Comparison of ENCODE assay signal across 17 mouse cellular contexts in the genomic region with DNA sequence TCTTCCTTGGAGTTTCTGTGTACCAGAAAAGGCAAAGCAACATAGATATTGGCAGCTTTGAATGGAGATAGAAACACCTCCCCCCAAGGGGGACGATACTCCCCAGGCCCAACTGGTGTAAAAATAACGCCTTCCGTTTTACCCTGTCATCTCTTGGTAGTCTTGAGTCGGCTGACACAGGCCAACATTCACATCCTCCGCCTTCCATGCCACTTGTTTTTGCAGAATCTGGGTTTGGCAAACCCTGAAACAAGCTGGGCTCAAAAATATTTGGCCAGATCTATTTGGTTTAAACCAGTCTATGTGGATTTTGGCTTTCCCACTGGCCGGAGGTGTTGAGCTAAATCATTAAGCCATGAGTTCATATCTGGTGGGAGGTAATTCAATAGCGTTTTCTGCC. TPM values are rescaled to one million over a fixed set of nuclear protein-coding genes. Genes with fewer than 3 reads are reported as not detected.
DNase-seq lines count a peak whose midpoint lies in the region; ATAC-seq and TF ChIP-seq lines count a peak whose summit lies in the region.
"Had no signal": no experiment of that assay in that cellular context is flagged by ENCODE, and none has a peak within 500 bp of the region (broad histone marks: within the 10 kb centered on the region; RNA-seq: fewer than 3 reads in every experiment).

No protein-coding gene starts in this region.

- no peak for DNase-seq in left cerebral cortex, adult 2 months (ENCODE audit: extremely low spot score in 1 of 2, low spot score in 2 of 2)
- no peak for DNase-seq in left cerebral cortex, postnatal 14 days (ENCODE audit: low spot score in 2 of 2)
- DNase-seq in midbrain, embryonic 10.5 days (ENCODE audit: low spot score), result no peak
- no peak for DNase-seq in gastrocnemius, adult 18-20 months (ENCODE audit: low spot score)
- DNase-seq in lung, adult 2 months, result no peak
- DNase-seq in layer of hippocampus, adult 8-10 months (ENCODE audit: low spot score in 2 of 2), result no peak
- DNase-seq: B cell, adult 2 months; liver, embryonic 13.5 days; lung, postnatal 10 days had no signal

- intact Hi-C loops in left cerebral cortex, adult 2 months (cut with DNase I), result loop anchor here (2.0 kb wide), 1 partner anchor 52 kb away; no protein-coding TSS in a partner anchor
- intact Hi-C loops in left cerebral cortex, postnatal 14 days (cut with DNase I), result loop anchor here (5.0 kb wide), 2 partner anchors 37 to 52 kb away; no protein-coding TSS in a partner anchor

- H3K27ac ChIP-seq in left cerebral cortex, adult 2 months, result peak overlapping the region; percentile 97
- H3K27ac ChIP-seq in forebrain, embryonic 16.5 days (ENCODE audit: low read length), result no peak overlapping the region
- H3K27ac ChIP-seq in midbrain, embryonic 10.5 days (replicated peaks), result no peak overlapping the region
- H3K27ac ChIP-seq in neural tube, embryonic 14.5 days (ENCODE audit: low read depth, low read length), result no peak overlapping the region
- H3K27ac ChIP-seq: embryonic facial prominence, embryonic 15.5 days; heart, embryonic 15.5 days; kidney, postnatal 0 days; liver, embryonic 13.5 days; stomach, embryonic 15.5 days had no signal

- WGBS in forebrain, embryonic 16.5 days, result 70% methylated on average over 7 of the region's 7 CpGs
- 87% methylated on average over 7 of the region's 7 CpGs for WGBS in midbrain, embryonic 10.5 days
- WGBS in neural tube, embryonic 14.5 days, result 72% methylated on average over 7 of the region's 7 CpGs
- 73% methylated on average over 7 of the region's 7 CpGs for WGBS in lung, adult 2 months

- no peak for TF ChIP-seq POLR2A in lung, adult 2 months (IDR thresholded peaks at IDR 0.05; ENCODE audit: borderline replicate concordance, extremely low read depth, low read depth, low read length)

- H3K4me1 ChIP-seq in forebrain, embryonic 16.5 days (replicated peaks; ENCODE audit: control insufficient read depth, insufficient read depth, low read length), result peaks cover 20% of the 10 kb centered on the region
- H3K4me1 ChIP-seq in midbrain, embryonic 10.5 days, result peaks cover 19% of the 10 kb centered on the region
- H3K4me1 ChIP-seq in neural tube, embryonic 14.5 days (ENCODE audit: control insufficient read depth, insufficient read depth, low read length), result peaks cover 19% of the 10 kb centered on the region
- peaks cover 2% of the 10 kb centered on the region; the same call in 1 of the 2 replicates for H3K4me1 ChIP-seq in lung, adult 2 months (ENCODE audit: control insufficient read depth, insufficient read depth, low read length)

- H3K27me3 ChIP-seq in forebrain, embryonic 16.5 days (replicated peaks; ENCODE audit: control insufficient read depth, insufficient read depth, low read length), result no peaks in the 10 kb centered on the region
- peaks cover 33% of the 10 kb centered on the region for H3K27me3 ChIP-seq in midbrain, embryonic 10.5 days (ENCODE audit: low read depth, poor library complexity, severe bottlenecking)
- H3K27me3 ChIP-seq in neural tube, embryonic 14.5 days (ENCODE audit: control insufficient read depth, insufficient read depth, low read length), result no peaks in the 10 kb centered on the region

- H3K4me2 ChIP-seq in forebrain, embryonic 16.5 days (ENCODE audit: low read length), result peak overlapping the region; percentile 83
- H3K4me2 ChIP-seq in neural tube, embryonic 14.5 days (ENCODE audit: low read depth, low read length), result peak overlapping the region; percentile 77

- no peaks in the 10 kb centered on the region for H3K36me3 ChIP-seq in forebrain, embryonic 16.5 days (ENCODE audit: control insufficient read depth, insufficient read depth)
- no peaks in the 10 kb centered on the region for H3K36me3 ChIP-seq in midbrain, embryonic 10.5 days
- H3K36me3 ChIP-seq in neural tube, embryonic 14.5 days (ENCODE audit: control insufficient read depth, insufficient read depth, low read length), result 0 out of 2 replicates have a peak, but pooled peaks cover 5% of the 10 kb centered on the region
- H3K36me3 ChIP-seq: embryonic facial prominence, embryonic 15.5 days; heart, embryonic 15.5 days; limb, embryonic 10.5 days; liver, embryonic 13.5 days; stomach, embryonic 15.5 days had no signal

- ATAC-seq in forebrain, embryonic 16.5 days, result no peak
- no peak for ATAC-seq in neural tube, embryonic 14.5 days (ENCODE audit: low read depth)
- ATAC-seq: inflammation-experienced regulatory T-cells, adult 6 months had no signal

- H3K4me3 ChIP-seq in left cerebral cortex, adult 2 months, result peak overlapping the region; percentile 67
- H3K4me3 ChIP-seq in forebrain, embryonic 16.5 days (replicated peaks; ENCODE audit: low read length), result peak overlapping the region; percentile 75
- H3K4me3 ChIP-seq in midbrain, embryonic 10.5 days, result peak overlapping the region; percentile 80
- H3K4me3 ChIP-seq in neural tube, embryonic 14.5 days (ENCODE audit: low read depth, low read length), result peak overlapping the region; percentile 85
- no peak overlapping the region for H3K4me3 ChIP-seq in lung, adult 2 months (replicated peaks; ENCODE audit: extremely low read depth, low read depth, low read length)

- H3K9me3 ChIP-seq in forebrain, embryonic 16.5 days (ENCODE audit: control insufficient read depth, low read length), result no peaks in the 10 kb centered on the region
- no peaks in the 10 kb centered on the region for H3K9me3 ChIP-seq in midbrain, embryonic 10.5 days (replicated peaks)
- no peaks in the 10 kb centered on the region for H3K9me3 ChIP-seq in neural tube, embryonic 14.5 days (ENCODE audit: control insufficient read depth, low read length)
- H3K9me3 ChIP-seq: embryonic facial prominence, embryonic 15.5 days; heart, embryonic 15.5 days; limb, embryonic 10.5 days; liver, embryonic 13.5 days; stomach, embryonic 15.5 days had no signal

- no peak for TF ChIP-seq CTCF in left cerebral cortex, adult 2 months (IDR thresholded peaks at IDR 0.05)
- TF ChIP-seq CTCF in lung, adult 2 months (IDR thresholded peaks at IDR 0.05; ENCODE audit: insufficient read depth, low read length), result no peak

- H3K9ac ChIP-seq in forebrain, embryonic 16.5 days (replicated peaks; ENCODE audit: low read depth, low read length), result peak overlapping the region; percentile 89
- peak overlapping the region; percentile 94; the same call in 1 of the 2 replicates for H3K9ac ChIP-seq in neural tube, embryonic 14.5 days (replicated peaks; ENCODE audit: low read depth, low read length)
- H3K9ac ChIP-seq: embryonic facial prominence, embryonic 15.5 days; heart, embryonic 15.5 days; liver, embryonic 13.5 days; stomach, embryonic 15.5 days had no signal

RNA-seq across cellular contexts. Expression of gene Bsn, which starts 1.2 kb away (rescaled TPM):
- 100 to 1,000 TPM; 300 to 320 TPM for total RNA-seq in left cerebral cortex, adult 2 months (2021)
- total RNA-seq in left cerebral cortex, postnatal 14 days (2021), result 100 to 1,000 TPM; 223 to 244 TPM
- polyA plus RNA-seq in forebrain, embryonic 16.5 days (2015; fragmentation: Nextera tagmentation; extraction: Ambion mirVana), result 7.0 and 8.5 TPM in 2 replicates
- polyA plus RNA-seq in midbrain, embryonic 10.5 days (2016; fragmentation: Nextera tagmentation; extraction: Ambion mirVana), result 1.1 and 1.7 TPM in 2 replicates
- 16.0 and 17.9 TPM in 2 replicates for polyA plus RNA-seq in neural tube, embryonic 14.5 days (2014; fragmentation: Nextera tagmentation; extraction: Ambion mirVana)
- under 1 TPM; 0.02 TPM for total RNA-seq in gastrocnemius, adult 18-20 months (2021)
- 0.74 and 0.95 TPM in 2 replicates for polyA plus RNA-seq in lung, adult 2 months (2012; rRNA removed)
- 100 to 1,000 TPM; 192 to 224 (median 203) TPM for total RNA-seq in layer of hippocampus, adult 8-10 months (2022)

Comparison
In these comparisons a context has a peak if more than half of its experiments do, and no peak if none do; other contexts are left out.
1. RNA of gene Bsn, which starts 1.2 kb away (total RNA-seq): 300 to 320 TPM in left cerebral cortex, adult 2 months, 223 to 244 TPM in left cerebral cortex, postnatal 14 days and 192 to 224 TPM in layer of hippocampus, adult 8-10 months; 0.02 TPM in gastrocnemius, adult 18-20 months; every median in the first group is over 100 times any median in the second.